Mouse (Mus musculus) heart, embryonic 11.5 days (tissue): Measurements from ENCODE around the gene Bach1. TPM values are rescaled to one million over a fixed set of nuclear protein-coding genes. Genes with fewer than 3 reads are reported as not detected.

ENCODE experiments used
- ATAC-seq: fragments of 200-750 bp; cut with Nextera tagmentation; replicated peaks from 2 replicates; pipeline ENCODE4 v1.8.0; 2017; ENCODE audit warnings: moderate library complexity; ENCODE audit not compliant: insufficient number of reproducible peaks, low FRiP score, low TSS enrichment
- H3K27ac ChIP-seq: fragments of 300-500 bp; sonication (generic); 2 replicates; pipeline ENCODE4 v1.5.1; 2014; ENCODE audit warnings: mild to moderate bottlenecking, low read depth, low read length
- H3K27me3 ChIP-seq: fragments of 300-500 bp; sonication (generic); 2 replicates; pipeline ENCODE4 v1.6.1; 2014; ENCODE audit warnings: mild to moderate bottlenecking, low read length, mixed read lengths; ENCODE audit not compliant: control insufficient read depth, insufficient read depth
- H3K36me3 ChIP-seq: fragments of 300-500 bp; sonication (generic); 2 replicates; pipeline ENCODE4 v1.6.1; 2014; ENCODE audit warnings: mild to moderate bottlenecking, low read length, moderate library complexity, mixed read lengths; ENCODE audit not compliant: control insufficient read depth, insufficient read depth
- H3K4me1 ChIP-seq: fragments of 300-500 bp; sonication (generic); 2 replicates; pipeline ENCODE4 v1.6.1; 2014; ENCODE audit warnings: low read length; ENCODE audit not compliant: control insufficient read depth, insufficient read depth
- H3K4me2 ChIP-seq: fragments of 300-500 bp; sonication (generic); 2 replicates; pipeline ENCODE4 v1.6.1; 2014; ENCODE audit warnings: mild to moderate bottlenecking, moderate library complexity
- H3K4me3 ChIP-seq: fragments of 300-500 bp; sonication (generic); 2 replicates; pipeline ENCODE4 v1.5.1; 2014; ENCODE audit warnings: low read depth, low read length
- H3K9ac ChIP-seq: fragments of 300-500 bp; sonication (generic); 2 replicates; pipeline ENCODE4 v1.6.1; 2014; ENCODE audit warnings: mild to moderate bottlenecking, low read depth, low read length, moderate library complexity
- H3K9me3 ChIP-seq: fragments of 300-500 bp; sonication (generic); replicated peaks from 2 replicates; pipeline ENCODE4 v1.6.1; 2016; ENCODE audit warnings: low read length; ENCODE audit not compliant: control insufficient read depth
- WGBS: fragments of 180-500 bp; shearing (Covaris S2); extraction: QIAGEN DNeasy Blood & Tissue Kit; methylation state at CpG from one replicate; pipeline ENCODE4 v1.1.7; 2014; ENCODE audit not compliant: insufficient replicate concordance; 5-methylcytosine and 5-hydroxymethylcytosine counted together
- polyA plus RNA-seq: library from polyadenylated mRNA; unstranded; fragments of >200 nt; fragmentation: Nextera tagmentation; extraction: Ambion mirVana; gene quantifications from 2 replicates; pipeline ENCODE4 v1.2.1, GENCODE M21; 2014

The Bach1 gene
- polyA plus RNA-seq, 1 experiment from 2014 or later, result 13.1 TPM

GRCm38 (mm10) chr16:87661636-87662035 lies 37.1 kb upstream of the Bach1 start:
- no peak overlapping the region for H3K4me2 ChIP-seq
- H3K36me3 ChIP-seq, result no peaks in the 10 kb centered on the region
- H3K4me3 ChIP-seq, result no peak overlapping the region
- H3K27me3 ChIP-seq, result no peaks in the 10 kb centered on the region
- no peak overlapping the region for H3K27ac ChIP-seq
- no peaks in the 10 kb centered on the region for H3K9me3 ChIP-seq
- H3K9ac ChIP-seq, result no peak overlapping the region
- no peak for ATAC-seq
- 85% methylated on average over 8 of the region's 8 CpGs for WGBS
- no peaks in the 10 kb centered on the region for H3K4me1 ChIP-seq

GRCm38 (mm10) chr16:87662528-87662927 lies 36.2 kb upstream of the Bach1 start:
- Histone ChIP-seq H3K9ac (no peak overlapping the region), H3K36me3 (no peaks in the 10 kb centered on the region), H3K4me3 (no peak overlapping the region), H3K27me3 (no peaks in the 10 kb centered on the region), H3K27ac (no peak overlapping the region), H3K9me3 (no peaks in the 10 kb centered on the region), H3K4me1 (no peaks in the 10 kb centered on the region), H3K4me2 (no peak overlapping the region)
- 81% methylated on average over 2 of the region's 2 CpGs for WGBS
- no peak for ATAC-seq

DNA sequence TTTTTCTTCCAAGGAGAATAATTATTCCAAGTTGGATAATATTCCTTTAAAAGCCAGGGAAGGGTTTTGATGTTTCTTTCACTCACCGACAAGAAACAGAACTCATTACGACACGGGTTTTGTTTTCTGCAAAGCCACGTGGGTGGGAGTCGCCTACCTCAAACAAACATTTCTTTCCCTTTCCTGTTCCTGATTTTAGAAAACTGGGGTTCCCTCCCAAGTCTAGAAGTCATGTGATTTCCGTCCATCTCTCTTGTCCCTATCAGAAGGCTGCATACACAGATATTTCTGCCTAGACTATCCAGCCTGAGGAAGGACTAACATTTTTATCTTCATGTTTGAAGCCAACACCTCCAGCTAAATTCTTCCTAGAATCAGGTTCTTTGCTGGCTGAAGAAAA lies 34.9 kb upstream of the Bach1 start:
- no peaks in the 10 kb centered on the region for H3K9me3 ChIP-seq
- ATAC-seq, result no peak
- H3K4me2 ChIP-seq, result no peak overlapping the region
- H3K27me3 ChIP-seq, result no peaks in the 10 kb centered on the region
- no peaks in the 10 kb centered on the region for H3K36me3 ChIP-seq
- WGBS, result 54% methylated on average over 6 of the region's 6 CpGs
- H3K27ac ChIP-seq, result no peak overlapping the region
- H3K4me3 ChIP-seq, result no peak overlapping the region
- no peak overlapping the region for H3K9ac ChIP-seq
- H3K4me1 ChIP-seq, result no peaks in the 10 kb centered on the region

DNA sequence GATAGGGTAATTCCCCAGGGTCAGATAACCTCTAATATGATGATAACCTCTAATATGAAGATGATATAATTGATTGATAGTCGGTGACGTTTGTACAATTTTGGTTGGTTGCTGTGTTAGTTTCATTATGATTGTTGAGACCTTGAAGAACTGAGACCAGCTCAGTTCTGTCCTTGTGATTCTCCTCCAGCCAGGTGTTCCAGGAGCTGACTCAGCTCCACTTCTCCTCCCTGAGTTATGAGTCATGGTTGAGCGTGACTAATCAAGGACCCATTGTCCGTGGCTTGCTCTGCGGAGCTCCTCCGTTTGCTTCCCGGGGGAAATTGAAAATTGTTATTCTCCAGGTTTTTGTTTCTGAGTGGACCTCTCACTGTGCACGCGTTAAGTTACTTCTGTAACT lies 33.5 kb upstream of the Bach1 start:
- Histone ChIP-seq H3K36me3 (no peaks in the 10 kb centered on the region), H3K4me1 (no peaks in the 10 kb centered on the region), H3K27me3 (no peaks in the 10 kb centered on the region), H3K4me2 (no peak overlapping the region), H3K27ac (no peak overlapping the region), H3K4me3 (no peak overlapping the region), H3K9me3 (no peaks in the 10 kb centered on the region), H3K9ac (no peak overlapping the region)
- 76% methylated on average over 9 of the region's 9 CpGs for WGBS
- no peak for ATAC-seq

DNA sequence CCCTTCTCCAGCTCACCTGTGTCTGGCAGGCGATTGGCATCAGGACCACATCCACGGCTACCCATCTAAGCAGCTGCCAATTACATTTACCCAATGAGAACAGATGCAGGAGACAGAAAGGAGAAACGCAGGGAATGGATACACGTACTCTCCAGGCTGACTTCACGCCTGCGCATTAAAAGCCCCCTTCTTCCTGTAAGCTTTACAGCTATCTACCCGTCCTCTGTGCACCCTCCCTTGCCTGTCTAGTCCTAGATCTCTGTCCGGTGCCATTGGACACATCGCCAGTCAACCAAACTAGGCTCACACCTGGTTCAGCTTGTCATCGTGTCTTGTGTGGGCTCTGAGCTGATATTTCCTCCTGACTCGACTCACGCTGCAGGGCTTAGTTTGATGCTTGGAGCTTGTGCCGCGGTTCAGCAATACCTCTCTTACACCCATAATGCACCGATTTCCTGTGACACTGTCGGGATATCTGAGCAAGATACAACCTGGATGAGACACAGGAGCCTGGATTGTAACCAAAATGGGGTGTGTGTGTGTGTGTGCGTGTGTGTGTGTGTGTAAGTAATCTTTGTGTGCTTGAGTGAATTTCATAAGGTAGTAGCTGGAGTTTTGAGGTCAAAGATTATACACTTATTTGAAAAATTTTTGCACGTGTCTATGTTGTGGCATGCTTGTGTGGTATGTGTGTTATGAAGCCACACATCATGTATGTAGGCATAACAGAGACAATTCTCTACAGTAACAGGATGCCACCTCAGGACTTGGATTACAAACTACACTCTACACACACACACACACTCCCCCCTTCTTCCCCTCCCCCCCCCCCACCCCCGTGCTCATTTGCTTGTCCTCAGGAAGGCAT lies 32.8 kb upstream of the Bach1 start:
- Histone ChIP-seq H3K4me1 (no peaks in the 10 kb centered on the region), H3K9ac (no peak overlapping the region), H3K4me3 (no peak overlapping the region), H3K4me2 (no peak overlapping the region), H3K27ac (no peak overlapping the region), H3K27me3 (no peaks in the 10 kb centered on the region), H3K9me3 (no peaks in the 10 kb centered on the region), H3K36me3 (no peaks in the 10 kb centered on the region)
- WGBS, result 85% methylated on average over 19 of the region's 19 CpGs
- no peak for ATAC-seq

DNA sequence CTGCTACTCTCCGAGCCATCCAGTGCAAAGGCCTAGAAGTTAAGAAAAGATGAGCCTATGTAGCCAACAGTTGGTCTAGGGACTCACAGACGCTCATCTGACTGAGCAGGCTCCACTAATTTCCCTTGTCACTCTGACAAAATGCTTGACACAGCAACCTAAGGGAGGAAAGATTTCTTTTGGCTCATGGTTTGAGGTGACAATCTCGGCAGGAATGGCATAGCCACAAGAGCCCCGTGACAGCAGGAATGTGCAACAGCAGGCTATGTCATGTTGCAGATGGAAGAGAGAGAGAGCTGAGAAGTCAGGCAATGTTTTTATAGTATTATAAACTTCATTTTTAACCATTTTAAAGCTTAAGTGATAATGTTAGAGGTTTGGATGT lies 32.1 kb upstream of the Bach1 start:
- H3K4me2 ChIP-seq, result no peak overlapping the region
- H3K4me1 ChIP-seq, result no peaks in the 10 kb centered on the region
- H3K9me3 ChIP-seq, result no peaks in the 10 kb centered on the region
- WGBS, result 68% methylated on average over 4 of the region's 4 CpGs
- H3K27me3 ChIP-seq, result no peaks in the 10 kb centered on the region
- no peaks in the 10 kb centered on the region for H3K36me3 ChIP-seq
- no peak overlapping the region for H3K4me3 ChIP-seq
- no peak overlapping the region for H3K9ac ChIP-seq
- no peak overlapping the region for H3K27ac ChIP-seq
- ATAC-seq, result no peak

GRCm38 (mm10) chr16:87668002-87668401 lies 30.7 kb upstream of the Bach1 start:
- no peak overlapping the region for H3K4me2 ChIP-seq
- H3K27me3 ChIP-seq, result no peaks in the 10 kb centered on the region
- no peaks in the 10 kb centered on the region for H3K36me3 ChIP-seq
- no peak for ATAC-seq
- no peak overlapping the region for H3K9ac ChIP-seq
- no peaks in the 10 kb centered on the region for H3K9me3 ChIP-seq
- no peaks in the 10 kb centered on the region for H3K4me1 ChIP-seq
- 81% methylated on average over 6 of the region's 6 CpGs for WGBS
- H3K27ac ChIP-seq, result no peak overlapping the region
- H3K4me3 ChIP-seq, result no peak overlapping the region

GRCm38 (mm10) chr16:87670091-87670820 lies 28.5 kb upstream of the Bach1 start:
- Histone ChIP-seq H3K36me3 (no peaks in the 10 kb centered on the region), H3K4me2 (no peak overlapping the region), H3K27ac (no peak overlapping the region), H3K27me3 (no peaks in the 10 kb centered on the region), H3K9me3 (no peaks in the 10 kb centered on the region), H3K4me1 (no peaks in the 10 kb centered on the region), H3K9ac (no peak overlapping the region), H3K4me3 (no peak overlapping the region)
- ATAC-seq, result no peak
- 77% methylated on average over 8 of the region's 8 CpGs for WGBS

DNA sequence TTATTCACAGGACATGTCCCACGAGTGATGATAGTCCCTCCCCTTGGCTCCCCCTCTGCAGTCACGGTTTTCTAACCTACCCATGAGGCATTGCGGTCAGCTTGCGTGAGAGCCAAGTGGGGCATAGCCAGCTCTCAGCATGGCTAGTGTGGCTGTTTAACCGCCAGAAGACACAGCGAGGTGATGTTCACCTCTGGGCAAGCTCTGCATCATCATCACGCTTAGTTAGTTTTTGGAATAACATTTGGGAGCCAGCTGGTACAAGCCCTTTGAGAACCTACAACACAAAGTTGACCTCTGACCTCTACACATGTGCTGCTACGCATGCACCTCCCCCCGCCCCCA lies 28.0 kb upstream of the Bach1 start:
- Histone ChIP-seq H3K4me2 (no peak overlapping the region), H3K27ac (no peak overlapping the region), H3K4me1 (no peaks in the 10 kb centered on the region), H3K27me3 (no peaks in the 10 kb centered on the region), H3K4me3 (no peak overlapping the region), H3K9ac (no peak overlapping the region), H3K36me3 (no peaks in the 10 kb centered on the region), H3K9me3 (no peaks in the 10 kb centered on the region)
- 79% methylated on average over 9 of the region's 9 CpGs for WGBS
- ATAC-seq, result no peak
